Mouse (Mus musculus) liver, embryonic 11.5 days (tissue): Measurements from ENCODE around the gene 4930595D18Rik. TPM values are rescaled to one million over a fixed set of nuclear protein-coding genes. Genes with fewer than 3 reads are reported as not detected.

Source experiments
- ATAC-seq: fragments of 200-750 bp; cut with Nextera tagmentation; replicated peaks from 2 replicates; pipeline ENCODE4 v1.8.0; 2017; ENCODE audit warnings: moderate number of reproducible peaks, mild to moderate bottlenecking, moderate TSS enrichment, moderate library complexity; ENCODE audit not compliant: low FRiP score
- DNase-seq: peaks from one replicate; pipeline ENCODE4 v3.0.0-alpha.2; 2017; ENCODE audit warnings: low spot score
- H3K27ac ChIP-seq: fragments of 300-500 bp; sonication (generic); 2 replicates; pipeline ENCODE4 v1.5.1; 2014; ENCODE audit warnings: mild to moderate bottlenecking, low read depth, low read length, control low read depth
- H3K27me3 ChIP-seq: fragments of 300-500 bp; sonication (generic); replicated peaks from 2 replicates; pipeline ENCODE4 v1.6.1; 2014; ENCODE audit warnings: low read length, mixed read lengths; ENCODE audit not compliant: control insufficient read depth, insufficient read depth
- H3K36me3 ChIP-seq: fragments of 300-500 bp; sonication (generic); 2 replicates; pipeline ENCODE4 v1.6.1; 2014; ENCODE audit warnings: mild to moderate bottlenecking, low read length, moderate library complexity, mixed read lengths; ENCODE audit not compliant: control insufficient read depth, insufficient read depth
- H3K4me1 ChIP-seq: fragments of 300-500 bp; sonication (generic); replicated peaks from 2 replicates; pipeline ENCODE4 v1.6.1; 2014; ENCODE audit warnings: low read length, mixed read lengths; ENCODE audit not compliant: control insufficient read depth, insufficient read depth
- H3K4me2 ChIP-seq: fragments of 300-500 bp; sonication (generic); 2 replicates; pipeline ENCODE4 v1.6.1; 2014; ENCODE audit warnings: mild to moderate bottlenecking, control low read depth, moderate library complexity
- H3K4me3 ChIP-seq: fragments of 300-500 bp; sonication (generic); 2 replicates; pipeline ENCODE4 v1.5.1; 2014; ENCODE audit warnings: low read depth, low read length, control low read depth
- H3K9ac ChIP-seq: fragments of 300-500 bp; sonication (generic); 2 replicates; pipeline ENCODE4 v1.6.1; 2014; ENCODE audit warnings: low read depth, low read length, control low read depth
- H3K9me3 ChIP-seq: fragments of 300-500 bp; sonication (generic); 2 replicates; pipeline ENCODE4 v1.6.1; 2016; ENCODE audit warnings: low read length, inconsistent platforms, mixed read lengths; ENCODE audit not compliant: control insufficient read depth
- WGBS: fragments of 180-500 bp; shearing (Covaris S2); extraction: QIAGEN DNeasy Blood & Tissue Kit; methylation state at CpG from one replicate; pipeline ENCODE4 v1.1.7; 2014; 5-methylcytosine and 5-hydroxymethylcytosine counted together
- polyA plus RNA-seq: library from polyadenylated mRNA; unstranded; fragments of >200 nt; fragmentation: Nextera tagmentation; extraction: Ambion mirVana; gene quantifications from 2 replicates; pipeline ENCODE4 v1.2.1, GENCODE M21; 2014

Gene 4930595D18Rik
- polyA plus RNA-seq, 1 experiment from 2014 or later: not detected

GRCm38 (mm10) chr12:111203945-111204344 lies 19.7 kb upstream of the 4930595D18Rik start:
- Histone ChIP-seq H3K27me3 (no peaks in the 10 kb centered on the region), H3K36me3 (no peaks in the 10 kb centered on the region), H3K9me3 (no peaks in the 10 kb centered on the region), H3K27ac (no peak overlapping the region), H3K4me2 (no peak overlapping the region), H3K4me3 (no peak overlapping the region), H3K4me1 (no peaks in the 10 kb centered on the region), H3K9ac (no peak overlapping the region)
- no peak for ATAC-seq
- DNase-seq: no peak
- WGBS: 84% methylated on average over 3 of the region's 3 CpGs

- DNase-seq: no peak
- H3K4me2 ChIP-seq: no peak overlapping the region
- H3K36me3 ChIP-seq: no peaks in the 10 kb centered on the region
- H3K4me3 ChIP-seq: no peak overlapping the region
- WGBS: 81% methylated on average over 10 of the region's 10 CpGs
- no peak overlapping the region for H3K9ac ChIP-seq
- no peaks in the 10 kb centered on the region for H3K4me1 ChIP-seq
- H3K27ac ChIP-seq: no peak overlapping the region
- no peak for ATAC-seq
- no peaks in the 10 kb centered on the region for H3K9me3 ChIP-seq
- H3K27me3 ChIP-seq: no peaks in the 10 kb centered on the region
Measured at GRCm38 (mm10) chr12:111203076-111203475, 18.8 kb upstream of the 4930595D18Rik start.

GRCm38 (mm10) chr12:111196548-111196947 lies 12.3 kb upstream of the 4930595D18Rik start:
- 73% methylated on average over 4 of the region's 4 CpGs for WGBS
- no peaks in the 10 kb centered on the region for H3K4me1 ChIP-seq
- no peak overlapping the region for H3K27ac ChIP-seq
- no peak overlapping the region for H3K4me2 ChIP-seq
- no peaks in the 10 kb centered on the region for H3K9me3 ChIP-seq
- H3K9ac ChIP-seq: no peak overlapping the region
- DNase-seq (no peak), ATAC-seq (no peak)
- H3K36me3 ChIP-seq: no peaks in the 10 kb centered on the region
- H3K27me3 ChIP-seq: no peaks in the 10 kb centered on the region
- no peak overlapping the region for H3K4me3 ChIP-seq

GRCm38 (mm10) chr12:111193331-111193730 lies 9.0 kb upstream of the 4930595D18Rik start:
- H3K9me3 ChIP-seq: no peaks in the 10 kb centered on the region
- WGBS: 80% methylated on average over 9 of the region's 9 CpGs

GRCm38 (mm10) chr12:111192777-111193176 lies 8.5 kb upstream of the 4930595D18Rik start:
- 72% methylated on average over 6 of the region's 6 CpGs for WGBS
- no peaks in the 10 kb centered on the region for H3K27me3 ChIP-seq
- H3K4me2 ChIP-seq: no peak overlapping the region
- ATAC-seq (no peak), DNase-seq (no peak)
- no peak overlapping the region for H3K4me3 ChIP-seq
- H3K4me1 ChIP-seq: no peaks in the 10 kb centered on the region
- H3K9ac ChIP-seq: no peak overlapping the region
- no peaks in the 10 kb centered on the region for H3K9me3 ChIP-seq
- H3K27ac ChIP-seq: no peak overlapping the region
- H3K36me3 ChIP-seq: no peaks in the 10 kb centered on the region

More at GRCm38 (mm10) chr12:111193331-111193730, 9.0 kb upstream of the 4930595D18Rik start:
- no peak overlapping the region for H3K4me3 ChIP-seq
- no peak overlapping the region for H3K4me2 ChIP-seq
- H3K27ac ChIP-seq: no peak overlapping the region
- no peak overlapping the region for H3K9ac ChIP-seq
- H3K4me1 ChIP-seq: no peaks in the 10 kb centered on the region
- ATAC-seq (no peak), DNase-seq (no peak)
- H3K27me3 ChIP-seq: no peaks in the 10 kb centered on the region
- no peaks in the 10 kb centered on the region for H3K36me3 ChIP-seq

- ATAC-seq (no peak), DNase-seq (no peak)
- Histone ChIP-seq H3K4me1 (no peaks in the 10 kb centered on the region), H3K4me3 (no peak overlapping the region), H3K27me3 (no peaks in the 10 kb centered on the region), H3K27ac (no peak overlapping the region), H3K36me3 (no peaks in the 10 kb centered on the region), H3K9me3 (no peaks in the 10 kb centered on the region), H3K9ac (no peak overlapping the region), H3K4me2 (no peak overlapping the region)
- 83% methylated on average over 2 of the region's 2 CpGs for WGBS
Measured at GRCm38 (mm10) chr12:111190891-111191290, 6.6 kb upstream of the 4930595D18Rik start.

GRCm38 (mm10) chr12:111190355-111190754 lies 6.1 kb upstream of the 4930595D18Rik start:
- ATAC-seq (no peak), DNase-seq (no peak)
- Histone ChIP-seq H3K27me3 (no peaks in the 10 kb centered on the region), H3K4me3 (no peak overlapping the region), H3K36me3 (no peaks in the 10 kb centered on the region), H3K9me3 (no peaks in the 10 kb centered on the region), H3K27ac (no peak overlapping the region), H3K4me1 (no peaks in the 10 kb centered on the region), H3K4me2 (no peak overlapping the region), H3K9ac (no peak overlapping the region)
- 83% methylated on average over 5 of the region's 5 CpGs for WGBS

GRCm38 (mm10) chr12:111188295-111188694 lies 4.0 kb upstream of the 4930595D18Rik start:
- Histone ChIP-seq H3K4me2 (no peak overlapping the region), H3K9me3 (no peaks in the 10 kb centered on the region), H3K4me3 (no peak overlapping the region), H3K4me1 (no peaks in the 10 kb centered on the region), H3K27me3 (no peaks in the 10 kb centered on the region), H3K9ac (no peak overlapping the region), H3K36me3 (no peaks in the 10 kb centered on the region), H3K27ac (no peak overlapping the region)
- ATAC-seq (no peak), DNase-seq (no peak)
- WGBS: 87% methylated on average over 4 of the region's 4 CpGs

- ATAC-seq (no peak), DNase-seq (no peak)
- WGBS: 88% methylated on average over 3 of the region's 3 CpGs
- Histone ChIP-seq H3K36me3 (no peaks in the 10 kb centered on the region), H3K4me2 (no peak overlapping the region), H3K9ac (no peak overlapping the region), H3K27ac (no peak overlapping the region), H3K4me3 (no peak overlapping the region), H3K9me3 (no peaks in the 10 kb centered on the region), H3K4me1 (no peaks in the 10 kb centered on the region), H3K27me3 (no peaks in the 10 kb centered on the region)
Measured at GRCm38 (mm10) chr12:111186986-111187385, 2.7 kb upstream of the 4930595D18Rik start.
